Mouse (Mus musculus) inflammation-experienced regulatory T-cells, adult 6 months (primary cell): ENCODE measurements at regions not wholly inside any gene's neighbourhood (a gene's known extent, or its start where the extent isn't known, plus 50 kb on each side); places are given as distances from the start of the nearest gene placed in this dataset.

ENCODE experiments used
- ATAC-seq: one replicate; pipeline ENCODE4 v1.8.0; 2017

DNA sequence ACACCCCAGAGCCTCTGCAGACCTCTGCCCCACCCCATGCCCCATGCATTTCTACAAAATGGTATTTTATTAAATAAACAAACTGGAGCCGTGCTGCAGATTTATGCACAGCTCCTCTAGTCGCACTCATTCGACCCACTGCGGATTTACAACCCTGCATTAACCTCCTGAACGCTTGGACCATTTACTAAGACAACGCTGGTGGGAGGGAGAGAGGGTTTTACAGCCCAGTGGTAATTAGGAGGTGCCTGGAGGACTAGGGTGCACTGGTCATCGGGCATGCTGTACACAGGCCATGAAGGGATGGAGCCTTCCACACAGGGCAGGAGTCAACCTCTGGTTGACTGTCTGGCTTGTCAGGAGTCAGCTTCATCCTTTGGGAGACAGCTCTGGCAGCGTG lies 215.2 kb downstream of the Cryba4 start:
- no peak for ATAC-seq

DNA sequence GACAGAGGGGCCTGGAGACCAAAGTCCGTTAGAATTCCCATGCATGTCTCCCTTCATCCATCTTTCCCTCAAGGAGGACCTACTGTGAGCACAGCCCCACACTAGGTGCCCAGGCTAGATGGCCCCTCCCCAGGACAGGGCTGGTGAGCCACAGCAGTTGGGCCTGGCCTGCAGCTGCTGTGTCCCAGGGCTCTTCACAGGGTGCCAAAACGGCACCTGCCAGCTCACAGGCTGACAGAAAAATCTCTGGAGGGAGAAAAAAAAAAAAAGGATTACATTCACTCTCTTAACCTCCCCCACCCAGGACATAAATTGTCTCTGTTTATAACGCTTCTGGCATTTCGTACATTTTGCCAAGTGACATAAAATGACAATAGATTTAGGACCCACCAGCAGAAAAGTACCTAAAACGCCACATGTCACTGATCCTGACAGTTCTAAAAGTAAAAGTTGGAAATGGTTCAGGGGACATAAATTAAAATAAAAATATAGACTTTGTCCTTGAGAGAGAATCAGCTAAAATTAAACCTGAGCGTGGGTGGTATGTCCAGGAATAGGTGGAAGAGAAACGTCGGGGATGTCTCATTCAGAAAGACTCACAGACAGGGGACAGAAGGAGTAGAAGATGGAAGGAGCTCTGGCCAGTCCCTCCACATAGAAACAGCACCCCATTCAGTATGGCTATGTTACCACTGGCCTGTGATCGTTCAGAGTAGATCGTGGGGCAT lies 212.5 kb downstream of the Cryba4 start:
- ATAC-seq: no peak

DNA sequence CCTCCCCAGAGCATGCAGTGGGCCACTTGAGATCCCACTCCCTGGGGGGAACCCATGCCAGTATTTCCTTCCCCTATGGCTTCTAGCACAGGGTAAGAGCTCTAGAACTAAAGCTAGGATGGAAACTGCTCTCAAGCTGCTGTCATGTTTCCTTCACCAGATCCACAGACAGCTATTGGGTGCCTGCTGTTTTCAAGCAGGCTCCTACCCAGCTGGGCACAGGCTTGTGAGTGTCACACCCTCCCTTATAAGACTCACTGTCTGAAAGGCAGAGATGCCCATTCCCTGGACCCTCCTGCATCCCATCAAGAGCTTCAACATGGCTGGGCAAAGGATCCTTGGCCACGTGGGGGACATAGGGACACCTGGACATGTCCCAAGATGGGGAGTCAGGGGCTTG lies 211.6 kb downstream of the Cryba4 start:
- ATAC-seq: no peak

DNA sequence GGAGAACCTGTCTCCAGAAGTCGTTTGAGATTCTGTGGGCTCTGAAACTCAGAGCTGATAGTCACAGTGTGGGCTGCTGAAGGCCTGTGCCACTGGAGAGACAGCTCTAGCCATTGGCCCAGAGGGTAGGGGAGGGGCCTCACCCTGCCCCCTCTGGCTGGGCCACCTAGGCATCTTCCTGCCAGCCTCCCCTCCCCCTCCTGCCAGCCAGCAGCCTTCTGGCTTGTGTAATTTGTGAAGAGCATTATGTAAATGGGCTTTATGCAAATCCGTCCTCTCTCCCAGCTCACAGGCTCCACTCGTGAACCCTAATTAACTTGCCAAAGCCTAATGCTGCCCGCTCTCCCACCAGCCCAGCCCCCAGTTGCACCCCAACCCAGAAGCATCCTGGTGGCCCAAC lies 211.0 kb downstream of the Cryba4 start:
- ATAC-seq: no peak

DNA sequence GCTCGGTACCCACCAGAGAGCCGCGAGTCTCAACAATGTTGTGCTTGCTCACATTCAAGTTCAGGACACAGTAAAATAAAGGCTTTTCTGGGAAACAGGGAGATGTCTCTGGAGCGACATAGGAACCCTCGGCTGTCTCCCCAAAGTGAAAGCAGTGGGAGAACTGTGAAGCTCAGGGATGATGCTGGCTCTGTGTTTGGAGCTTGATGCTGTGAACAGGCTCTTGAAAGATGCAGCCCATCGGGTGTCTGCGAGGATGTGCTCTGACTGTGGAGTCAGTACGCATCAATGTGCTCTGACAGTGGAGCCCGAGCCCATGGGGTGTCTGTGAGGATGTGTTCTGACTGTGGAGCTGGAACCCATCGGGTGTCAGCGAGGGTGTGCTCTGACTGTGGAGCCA lies 210.1 kb downstream of the Cryba4 start:
- ATAC-seq: no peak

DNA sequence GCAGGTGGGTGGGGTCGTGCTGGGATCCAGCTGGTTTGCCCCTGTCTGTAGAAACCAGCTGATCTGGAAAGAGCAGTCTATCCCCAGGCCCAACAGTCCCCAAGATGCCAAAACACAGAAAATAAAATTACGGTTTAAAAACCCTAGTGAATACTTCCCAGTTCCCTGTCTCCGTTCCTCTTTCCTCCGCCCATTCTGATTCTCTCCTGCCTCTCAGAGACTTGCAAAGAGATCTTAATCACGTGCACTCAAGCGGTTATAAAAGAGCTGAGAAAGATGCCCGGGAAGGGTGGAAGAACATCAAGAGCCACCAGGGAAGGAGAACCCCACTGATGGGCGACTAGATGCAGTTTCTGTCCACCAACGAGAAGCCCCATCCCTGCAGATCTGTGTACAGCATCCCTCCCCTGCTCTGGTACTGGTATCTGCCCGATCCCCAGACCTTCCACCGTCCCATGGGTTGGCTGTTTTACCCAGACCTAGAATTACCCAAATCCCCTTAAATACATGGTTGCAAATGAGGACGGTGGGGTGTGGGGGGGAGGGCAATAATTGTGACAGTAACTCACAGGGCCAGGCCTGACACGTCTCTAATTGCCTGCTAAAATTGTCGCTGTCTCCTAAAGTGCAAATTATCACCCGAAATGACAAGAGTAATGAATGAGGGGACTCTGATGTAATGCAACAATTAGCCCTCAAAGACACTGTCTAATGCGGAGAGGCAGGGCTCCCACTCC lies 202.1 kb downstream of the Cryba4 start:
- no peak for ATAC-seq

DNA sequence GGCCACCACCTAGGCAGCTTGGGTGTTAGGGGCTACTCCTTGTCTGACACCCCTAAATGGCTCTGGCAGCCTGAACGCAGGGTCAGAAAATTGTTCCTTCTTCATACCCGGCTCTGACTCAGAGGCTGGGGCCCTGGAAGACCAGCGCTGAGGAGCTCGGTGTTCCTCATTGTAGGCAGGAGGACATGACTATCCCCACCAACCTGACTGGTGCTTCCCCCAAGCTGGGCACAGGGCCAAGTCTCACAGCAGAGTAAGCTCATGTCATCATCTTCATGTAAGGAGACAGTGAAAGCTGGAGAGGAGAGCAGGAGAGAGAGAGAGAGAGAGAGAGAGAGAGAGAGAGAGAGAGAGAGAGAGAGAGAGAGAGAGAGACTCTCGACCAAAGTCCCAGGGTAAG lies 201.4 kb downstream of the Cryba4 start:
- no peak for ATAC-seq

DNA sequence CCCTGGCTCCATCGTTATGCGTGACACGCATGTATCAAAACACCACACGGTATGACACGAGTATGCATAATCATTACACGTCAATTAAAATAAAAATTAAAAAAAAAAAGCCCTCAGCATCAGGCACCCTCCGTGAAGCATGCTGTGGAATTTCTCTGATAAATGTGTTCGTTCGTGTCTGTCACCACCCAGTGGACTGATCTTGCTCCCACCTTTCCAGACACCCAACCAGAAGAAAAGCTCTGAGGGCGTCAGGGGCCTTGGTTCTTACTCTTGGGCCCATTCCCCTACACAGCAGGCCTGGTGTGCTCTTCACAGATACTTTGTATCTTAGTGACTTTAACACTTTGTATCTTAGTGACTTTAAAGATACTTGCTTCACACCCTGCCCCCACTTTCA lies 200.5 kb downstream of the Cryba4 start:
- no peak for ATAC-seq

DNA sequence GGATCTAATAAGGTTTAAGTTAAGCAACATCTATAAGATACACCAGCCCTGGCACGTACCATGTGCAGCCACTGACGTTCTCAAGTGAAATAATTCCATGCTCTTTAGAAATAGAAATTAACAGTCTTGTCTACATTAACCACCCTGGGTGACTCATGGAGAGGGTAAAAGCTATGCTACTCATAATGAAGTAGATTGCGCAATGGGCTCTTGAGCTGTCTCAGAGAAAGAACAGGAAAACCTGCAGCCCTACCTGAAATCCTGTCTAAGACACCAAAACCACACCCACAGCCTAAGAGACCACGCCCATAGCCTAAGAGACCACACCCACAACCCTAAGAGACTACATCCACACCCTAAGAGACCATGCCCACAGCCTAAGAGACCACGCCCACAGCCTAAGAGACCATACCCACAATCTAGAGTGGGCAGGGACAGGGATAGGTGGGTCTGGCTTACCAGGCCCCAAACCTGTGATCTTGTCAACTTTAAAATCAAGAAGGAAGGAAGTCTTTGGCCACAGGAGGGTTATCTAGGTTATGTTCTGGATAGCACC lies 198.6 kb downstream of the Cryba4 start:
- no peak for ATAC-seq

DNA sequence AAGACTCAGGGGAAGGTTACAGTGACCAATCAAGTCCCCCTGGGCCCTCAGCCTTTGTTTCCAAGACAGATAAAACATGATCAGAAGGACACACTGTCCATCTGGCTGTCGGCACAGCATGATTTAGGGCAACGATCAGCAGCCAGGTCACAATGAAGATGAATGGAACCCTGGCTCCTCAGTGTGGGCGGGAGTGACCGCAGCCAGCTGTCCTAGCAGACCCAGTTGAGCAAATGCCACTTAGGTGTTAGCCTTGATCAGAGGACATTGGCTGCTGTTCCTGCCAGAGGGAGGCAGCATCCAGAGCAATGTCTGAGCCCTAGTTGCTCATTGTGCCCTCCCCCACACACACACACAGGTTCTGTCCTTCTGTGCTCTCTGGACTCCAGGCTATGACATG lies 197.3 kb downstream of the Cryba4 start:
- no peak for ATAC-seq

DNA sequence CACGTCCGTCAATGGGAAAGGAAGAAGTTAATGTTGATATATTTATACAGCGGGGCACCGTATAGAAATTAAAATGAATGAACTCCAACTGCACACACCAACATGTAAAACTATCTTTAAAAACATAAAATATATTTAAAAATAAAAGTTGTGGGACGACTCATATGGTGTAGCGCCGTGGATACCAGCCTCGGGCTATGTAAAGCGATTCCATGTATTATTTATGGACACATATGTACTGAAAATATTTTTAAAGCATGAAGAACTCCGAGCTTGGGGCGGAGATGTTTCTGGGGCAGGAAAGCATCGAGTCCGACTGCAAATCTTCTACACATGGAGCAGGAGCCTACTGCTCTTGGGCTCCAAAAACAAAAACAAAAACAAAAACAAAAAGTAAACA lies 182.4 kb downstream of the Cryba4 start:
- no peak for ATAC-seq

DNA sequence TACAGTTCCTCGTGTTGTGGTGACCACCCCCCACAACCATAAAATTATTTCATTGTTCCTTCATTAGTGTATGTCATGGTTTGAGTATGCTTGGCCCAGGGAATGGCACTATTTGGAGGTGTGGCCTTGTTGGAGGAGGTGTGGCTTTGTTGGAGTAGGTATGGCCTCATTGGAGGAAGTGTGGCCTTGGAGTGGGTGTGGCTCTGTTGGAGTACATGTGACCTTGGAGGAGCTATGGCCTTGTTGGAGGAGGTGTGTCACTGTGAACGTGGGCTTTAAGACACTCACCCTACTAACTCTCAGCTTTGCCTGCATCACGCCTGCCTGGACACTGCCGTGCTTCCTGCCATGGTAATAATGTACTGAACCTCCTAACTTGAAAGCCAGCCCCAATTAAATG lies 179.9 kb downstream of the Cryba4 start:
- ATAC-seq: no peak

DNA sequence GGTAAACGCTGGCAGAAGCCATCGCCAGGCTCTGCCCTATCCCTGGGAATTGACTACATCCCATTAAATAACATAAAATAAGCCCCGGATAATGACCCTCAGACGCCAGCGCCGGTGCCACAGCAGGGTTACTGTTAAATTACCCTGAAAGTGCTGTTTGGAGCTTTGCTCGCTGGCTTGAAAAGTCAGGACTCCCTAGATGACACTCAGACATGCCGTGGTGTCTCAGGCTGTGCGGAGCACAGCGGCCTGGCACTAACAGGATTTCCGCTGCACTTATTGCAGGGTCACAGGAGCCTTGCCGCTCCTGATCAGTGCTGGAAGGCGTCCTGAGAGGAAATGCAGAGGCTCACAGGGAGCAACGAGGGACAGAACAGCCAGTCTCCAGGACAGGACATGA lies 175.2 kb downstream of the Cryba4 start:
- no peak for ATAC-seq

DNA sequence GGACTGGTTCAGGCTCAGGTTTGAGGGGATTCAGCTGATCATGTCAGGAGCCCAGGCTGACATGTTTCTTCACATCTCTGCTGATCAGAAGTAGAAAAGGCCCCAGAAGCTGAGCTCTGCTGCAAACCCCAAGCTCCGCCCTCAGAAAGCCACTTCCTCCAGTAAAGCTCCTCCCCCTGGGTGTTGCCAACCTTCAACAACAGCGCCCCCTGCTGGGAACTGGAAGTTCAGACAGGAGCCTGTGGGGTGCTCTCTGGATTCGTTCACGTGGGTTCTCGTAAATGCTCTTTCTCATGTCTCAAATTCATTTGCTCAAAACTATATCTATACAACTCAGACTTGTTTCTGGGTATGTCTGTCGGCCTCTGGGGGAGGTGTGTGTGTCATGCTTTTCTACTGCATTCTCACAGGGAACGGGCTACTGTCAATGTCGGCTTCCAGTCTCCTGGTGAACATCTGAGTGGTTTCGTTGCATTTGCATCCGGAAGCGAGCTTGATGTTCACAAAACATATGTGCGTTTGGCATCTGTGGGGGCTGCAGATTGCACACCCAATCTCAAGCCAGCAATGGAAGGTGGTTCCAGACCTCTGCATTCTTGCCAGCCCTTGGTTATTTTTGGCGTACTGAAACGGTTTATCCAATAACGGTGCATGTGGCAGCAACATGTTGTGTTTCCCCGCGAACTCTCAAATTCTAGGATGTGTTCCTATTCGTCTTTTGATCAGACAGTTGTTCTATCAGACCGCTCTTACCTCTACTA lies 174.3 kb downstream of the Cryba4 start:
- no peak for ATAC-seq

DNA sequence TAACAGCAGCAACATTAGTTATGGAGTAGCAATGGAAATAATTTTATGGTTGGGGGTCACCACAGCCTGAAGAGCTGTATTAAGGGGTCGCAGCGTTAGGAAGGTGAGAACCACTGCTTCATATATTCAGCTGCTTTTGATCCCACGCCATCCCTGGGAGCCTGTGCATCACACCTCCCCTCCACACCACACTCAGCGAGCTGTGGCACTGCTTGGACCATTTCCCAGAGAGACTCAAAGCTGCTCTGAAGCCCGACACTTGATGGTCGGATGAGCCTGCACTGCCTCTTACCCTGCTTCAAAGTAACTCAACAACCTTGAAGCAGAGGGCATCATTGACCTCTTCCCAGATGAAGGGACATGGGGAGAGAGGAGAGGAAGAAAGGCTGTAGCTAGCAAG lies 171.3 kb downstream of the Cryba4 start:
- ATAC-seq: no peak

DNA sequence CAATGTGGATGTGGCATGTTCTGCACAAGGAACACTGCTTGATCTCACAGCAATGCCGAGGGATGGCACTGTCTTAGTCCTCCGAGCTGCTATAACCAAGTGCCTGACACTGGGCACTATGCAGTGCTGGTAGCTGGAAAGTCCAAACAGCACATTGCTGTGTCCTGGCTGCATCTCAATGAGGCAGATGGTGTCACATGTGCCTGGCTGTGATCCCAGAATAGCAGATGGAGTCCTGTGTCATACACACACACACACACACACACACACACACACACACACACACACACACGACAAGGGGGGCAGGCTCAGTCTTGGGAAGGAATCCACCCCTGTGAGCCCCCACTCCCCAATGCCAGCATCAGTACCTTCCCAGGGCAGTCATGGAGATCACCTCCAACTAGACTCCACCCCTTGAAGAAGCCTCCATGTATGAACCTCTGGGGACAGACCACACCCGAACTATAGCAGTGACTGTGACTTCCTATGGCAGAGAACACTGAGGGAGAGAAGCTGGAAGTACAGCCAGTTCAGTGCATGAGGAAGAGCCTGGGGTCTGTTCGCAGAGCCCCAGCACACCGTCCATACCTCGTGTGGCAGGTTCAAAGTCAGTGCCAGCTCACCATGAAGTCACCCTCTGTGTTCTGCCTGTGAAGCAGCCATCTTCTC lies 160.3 kb downstream of the Cryba4 start:
- ATAC-seq: no peak

DNA sequence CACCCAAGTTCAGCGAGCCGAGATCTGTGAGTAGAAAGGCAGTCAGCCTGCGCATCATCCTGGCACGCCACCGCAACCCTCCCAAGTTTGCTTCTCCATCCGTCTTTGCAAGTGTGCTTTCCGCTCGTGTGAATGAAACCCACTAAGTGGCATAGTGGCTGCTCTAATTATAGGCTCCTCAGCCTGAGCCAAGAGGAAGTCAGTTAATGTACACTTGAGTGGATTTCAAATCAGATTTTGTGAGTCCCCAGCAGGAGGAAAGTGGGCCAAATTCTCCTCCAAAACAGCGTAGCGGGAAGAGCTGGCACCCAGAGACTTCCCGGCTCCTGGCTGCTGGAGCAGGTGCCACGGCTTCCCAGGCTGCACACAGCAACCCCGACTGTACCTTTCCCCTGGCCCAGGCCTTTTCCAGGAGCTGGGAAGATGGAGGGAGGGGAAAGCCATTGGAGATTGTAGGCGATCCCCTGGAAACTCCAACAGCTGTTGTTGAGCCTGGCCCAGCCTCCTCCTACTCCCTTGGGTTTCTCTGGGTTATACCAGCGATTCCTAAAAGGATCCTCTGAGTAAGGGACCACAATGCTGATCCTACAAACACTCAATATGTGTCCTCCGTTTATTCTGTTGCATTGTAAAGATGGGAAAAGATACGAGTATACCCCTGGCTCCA lies 158.3 kb downstream of the Cryba4 start:
- ATAC-seq: no peak

DNA sequence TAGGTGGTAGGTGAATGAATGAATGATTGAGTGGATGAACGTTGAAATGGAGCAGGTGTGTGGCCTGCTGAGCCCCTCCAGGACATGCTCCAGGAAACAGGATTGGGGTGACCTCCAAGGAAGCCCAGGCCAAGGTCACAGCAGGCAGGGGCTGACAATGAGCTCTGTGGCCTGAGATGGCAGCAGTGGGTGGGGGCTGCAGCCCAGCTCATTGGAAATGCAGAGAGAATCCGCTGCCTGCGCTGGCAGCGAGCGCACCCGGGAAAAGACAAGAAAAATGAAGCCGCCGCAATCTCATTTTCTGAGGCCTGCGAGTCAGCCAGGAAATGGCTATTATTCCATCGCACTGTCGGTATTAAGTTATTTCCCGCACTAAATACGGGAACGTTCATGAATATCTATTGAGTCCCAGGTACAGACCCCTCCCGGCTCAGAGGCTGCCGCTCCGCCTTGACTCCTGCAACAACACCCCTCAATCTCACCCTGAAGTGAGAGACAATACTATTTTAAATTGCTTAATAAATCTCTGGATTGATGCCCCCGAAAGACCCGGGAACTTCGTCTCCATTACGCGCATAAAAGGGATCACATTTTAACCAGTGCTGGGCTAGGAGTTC lies 153.7 kb downstream of the Cryba4 start:
- no peak for ATAC-seq

DNA sequence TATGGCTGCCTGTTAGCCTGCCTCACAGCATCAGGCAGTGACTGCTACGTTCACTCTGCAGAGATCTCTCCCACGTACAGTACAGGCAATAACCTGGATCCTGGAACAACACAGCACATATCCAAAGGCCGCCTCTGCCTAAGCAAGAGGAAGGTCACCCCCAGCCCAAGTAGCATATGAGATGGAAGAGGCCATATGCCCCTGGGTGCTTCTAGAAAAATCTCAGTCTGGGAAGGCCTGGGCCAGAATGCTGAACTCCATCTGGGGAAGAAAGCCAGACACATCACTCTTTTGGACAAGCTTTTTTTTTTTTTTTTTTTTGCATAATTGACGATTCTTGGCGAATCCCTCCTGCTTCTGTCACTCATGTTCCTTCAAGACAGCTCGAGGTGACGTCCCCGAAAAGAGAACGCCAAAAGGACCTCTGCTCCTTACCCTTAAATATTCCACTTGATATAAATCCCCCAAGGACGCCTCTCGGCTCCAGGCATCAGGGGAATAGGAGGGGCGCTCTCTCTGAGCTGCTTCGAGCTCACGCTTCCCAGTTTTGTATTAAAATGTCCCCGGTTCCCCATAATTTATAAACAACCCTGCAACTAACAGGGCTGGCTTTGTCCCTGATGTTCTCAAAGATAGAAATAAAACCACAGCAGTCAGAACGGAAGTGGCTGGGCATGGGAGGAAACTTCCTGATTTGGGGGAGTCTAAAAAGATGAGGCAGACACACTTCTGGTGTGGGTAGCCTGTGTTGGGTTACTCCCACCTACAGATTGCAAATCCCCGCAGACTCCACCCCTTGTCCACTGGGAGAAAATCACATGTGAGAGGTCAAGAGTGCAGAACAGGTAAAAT lies 150.4 kb downstream of the Cryba4 start:
- no peak for ATAC-seq

DNA sequence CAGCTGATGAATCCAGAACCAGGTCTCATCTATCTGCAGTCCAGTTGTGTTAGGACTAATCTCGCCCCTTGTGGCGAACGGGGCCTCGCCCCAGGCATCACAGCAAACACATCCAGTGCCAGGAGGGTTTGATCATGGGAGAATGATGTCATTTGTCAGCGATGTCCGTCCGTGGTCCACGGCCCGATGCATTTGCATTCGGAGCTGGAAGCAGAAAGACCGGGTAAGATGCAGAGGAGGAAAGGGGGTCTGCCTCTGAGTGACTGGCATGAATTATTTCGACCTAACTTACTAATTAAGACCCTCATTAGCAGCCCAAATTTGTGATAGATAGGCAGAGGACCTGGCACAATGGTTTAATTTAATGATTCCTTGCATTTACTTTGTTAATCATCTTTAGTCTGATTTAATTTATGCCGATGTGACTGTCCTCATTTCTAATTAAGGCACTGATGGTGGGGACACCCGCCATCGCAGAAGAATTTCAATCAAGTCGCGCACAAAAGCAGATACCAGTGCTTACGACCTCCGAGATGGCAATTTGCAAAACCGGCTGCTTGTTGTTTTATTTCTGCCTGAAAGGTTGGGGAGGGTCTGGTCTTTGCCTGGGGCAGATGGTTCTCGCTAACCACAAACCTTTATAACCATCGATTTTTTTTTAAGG lies 141.9 kb downstream of the Cryba4 start:
- no peak for ATAC-seq
